Mouse (Mus musculus): ENCODE data around the gene Clcnka.

Clcnka gene

DNA sequence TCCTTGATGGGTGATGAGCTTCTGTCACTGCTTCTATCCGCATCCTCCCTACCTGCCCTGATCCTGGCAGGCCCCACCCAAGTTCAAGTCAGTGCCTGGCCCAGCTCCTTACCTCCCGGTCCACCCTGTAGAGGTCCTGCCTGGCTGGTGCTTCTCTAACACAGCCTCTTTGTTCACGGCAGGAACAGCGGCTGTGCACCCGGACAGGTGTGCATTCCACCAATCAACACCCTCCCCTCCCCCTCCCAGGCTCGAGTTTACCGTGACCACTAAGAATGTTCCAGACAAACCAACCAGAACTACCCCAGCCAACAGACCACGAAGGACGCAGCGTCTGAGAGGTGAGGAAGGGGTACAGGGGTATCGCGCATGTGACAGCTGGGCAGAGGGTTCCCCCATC is at the start of gene Clcnka:
TSS of gene Clcnka (minus strand) at position 180 of the 400 bp plus-strand sequence.
- DNase-seq = peak; percentile 64 to 79

DNA sequence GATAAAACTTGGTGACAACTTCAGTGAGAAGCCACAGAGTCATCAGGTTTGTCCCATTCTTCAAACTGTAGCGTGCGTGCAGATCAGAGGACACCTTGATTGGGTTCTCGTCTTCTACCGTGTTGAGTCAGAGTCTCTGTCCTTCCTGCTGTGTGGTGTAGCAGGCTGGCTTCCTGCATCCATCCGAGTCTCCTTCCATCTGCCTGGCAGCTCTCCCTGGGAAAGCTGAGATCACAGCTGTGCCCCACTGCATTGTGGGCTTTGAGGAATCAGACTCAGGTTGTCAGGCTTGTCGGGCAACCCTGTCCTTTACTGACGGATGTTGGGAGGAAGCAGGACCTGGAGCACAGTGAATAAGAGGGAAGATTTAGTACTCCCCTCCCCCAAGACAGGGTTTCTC is 47.7 kb upstream of the Clcnka start:
- DNase-seq = no peak

DNA sequence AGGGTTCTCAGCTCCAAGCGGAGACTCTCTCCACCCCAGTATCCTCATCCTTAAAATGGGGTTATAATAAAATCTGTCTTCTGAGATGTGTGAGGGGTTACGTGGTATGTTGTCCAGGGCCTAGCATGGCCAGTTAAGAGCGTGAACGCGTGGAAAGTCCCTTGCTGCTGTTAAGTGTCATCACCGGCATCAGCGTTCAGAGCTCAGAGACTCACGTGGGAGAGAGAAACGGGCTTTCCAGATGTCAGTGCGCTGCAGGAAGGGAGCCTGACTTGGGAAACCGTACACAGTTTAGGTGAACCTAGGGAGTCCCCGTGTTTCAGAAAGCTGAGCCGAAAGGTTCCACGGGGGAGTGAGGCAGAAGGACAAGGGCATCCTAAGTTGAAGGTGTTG is 46.8 kb upstream of the Clcnka start:
- no peak for DNase-seq

DNA sequence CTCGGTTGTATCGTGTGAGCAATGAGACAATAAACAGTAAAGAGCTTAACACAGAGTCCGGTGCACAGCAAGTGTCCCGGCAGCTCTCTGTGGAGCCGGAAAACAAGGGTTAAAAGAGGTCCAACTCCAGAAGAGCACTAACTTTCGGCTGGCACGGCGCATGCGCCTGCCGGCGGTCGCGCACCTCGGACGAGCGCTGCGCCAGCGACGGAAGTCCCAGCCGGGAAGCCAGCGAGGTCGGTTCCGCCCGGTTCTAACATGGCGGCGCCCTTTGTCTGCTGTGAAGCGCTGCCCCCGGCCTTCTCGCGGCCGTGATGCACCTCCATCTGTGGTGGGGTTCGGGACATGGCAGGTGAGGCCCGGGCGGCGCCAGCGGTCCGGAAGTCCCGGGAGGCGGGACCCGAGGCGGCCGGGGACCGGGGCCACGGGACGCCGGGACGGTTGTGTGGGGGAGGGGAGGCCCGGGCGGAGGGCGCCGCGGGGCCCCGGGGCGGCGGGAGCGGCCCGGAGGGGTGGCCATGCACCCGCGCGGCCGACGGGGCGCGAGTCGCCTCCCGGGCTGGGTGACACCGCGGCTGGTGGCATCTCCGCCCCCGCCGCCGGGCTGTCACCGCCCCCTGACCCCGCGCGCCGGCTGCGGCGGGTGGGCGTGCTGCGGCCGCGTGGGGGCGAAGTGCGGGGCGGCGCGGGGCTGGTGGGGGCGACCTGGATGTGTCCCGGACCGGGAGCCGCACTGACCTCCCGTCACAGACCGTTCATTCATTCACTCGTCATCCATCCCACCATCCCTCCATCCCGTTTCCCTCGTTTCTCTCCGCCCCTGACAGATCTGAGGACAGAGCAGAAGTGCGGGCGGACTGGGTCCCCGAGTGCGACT is 46.2 kb upstream of the Clcnka start, which contains the start of gene Zbtb17:
TSS of gene Zbtb17 (plus strand) at position 204 of the 877 bp plus-strand sequence.
- peak; percentile 94 to 96 for DNase-seq

DNA sequence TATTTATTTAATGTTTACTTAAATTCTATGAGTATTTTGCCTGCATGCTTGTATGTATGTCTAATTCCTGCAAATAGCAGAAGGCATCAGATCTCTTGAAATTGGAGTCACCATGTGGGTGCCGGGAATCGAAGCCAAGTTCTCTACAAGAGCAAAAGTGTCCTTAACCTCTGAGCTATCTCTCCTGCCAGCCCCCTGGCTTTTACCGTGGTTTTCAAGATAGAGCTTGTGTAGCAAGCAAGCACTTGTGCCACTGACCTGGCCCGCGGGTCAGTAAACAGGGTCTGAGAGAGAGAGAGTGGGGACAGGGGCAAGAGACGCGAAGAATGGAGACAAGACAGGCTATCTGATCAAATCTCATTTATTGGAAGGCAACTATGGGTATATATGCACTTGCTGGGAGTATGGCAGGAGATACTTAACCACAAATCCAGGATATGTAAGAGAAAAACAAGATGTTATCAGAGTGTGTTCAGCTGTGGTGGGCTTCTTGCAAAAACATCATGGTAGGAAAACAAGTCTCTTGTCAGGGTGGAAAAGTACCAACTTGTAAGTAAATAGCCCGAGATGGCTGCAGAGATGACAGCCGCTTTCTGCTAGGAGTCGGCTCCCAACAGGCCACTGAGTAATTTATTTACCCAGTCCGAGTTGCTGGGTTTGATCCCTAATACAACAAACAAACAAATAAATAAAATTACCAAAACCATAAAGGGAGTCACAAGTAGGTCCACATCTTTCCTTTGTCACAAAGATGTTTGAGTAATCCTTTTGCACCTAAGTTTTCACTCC is 45.3 kb upstream of the Clcnka start:
- no peak for DNase-seq

DNA sequence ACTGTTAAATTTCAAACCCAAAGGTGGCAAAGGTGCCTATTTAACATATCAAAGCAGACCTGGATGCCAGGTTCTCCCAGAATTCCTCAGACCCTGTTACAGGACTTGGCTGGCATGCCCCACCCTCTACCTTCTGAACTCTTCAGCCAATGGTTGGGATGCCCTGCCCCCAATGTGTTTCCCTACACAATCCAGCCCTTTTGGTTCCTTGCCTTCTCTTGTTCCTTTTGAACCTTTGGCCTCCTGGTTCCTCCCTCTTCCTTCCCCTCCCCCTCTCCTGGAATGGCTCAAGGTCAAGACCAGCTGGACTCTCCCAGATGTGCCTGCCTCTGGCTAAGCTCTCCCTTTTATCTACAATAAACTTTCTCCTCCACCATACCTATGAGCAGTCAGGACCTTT is 42.4 kb upstream of the Clcnka start:
- DNase-seq = peak in 1 of 2 experiments; percentile 59

DNA sequence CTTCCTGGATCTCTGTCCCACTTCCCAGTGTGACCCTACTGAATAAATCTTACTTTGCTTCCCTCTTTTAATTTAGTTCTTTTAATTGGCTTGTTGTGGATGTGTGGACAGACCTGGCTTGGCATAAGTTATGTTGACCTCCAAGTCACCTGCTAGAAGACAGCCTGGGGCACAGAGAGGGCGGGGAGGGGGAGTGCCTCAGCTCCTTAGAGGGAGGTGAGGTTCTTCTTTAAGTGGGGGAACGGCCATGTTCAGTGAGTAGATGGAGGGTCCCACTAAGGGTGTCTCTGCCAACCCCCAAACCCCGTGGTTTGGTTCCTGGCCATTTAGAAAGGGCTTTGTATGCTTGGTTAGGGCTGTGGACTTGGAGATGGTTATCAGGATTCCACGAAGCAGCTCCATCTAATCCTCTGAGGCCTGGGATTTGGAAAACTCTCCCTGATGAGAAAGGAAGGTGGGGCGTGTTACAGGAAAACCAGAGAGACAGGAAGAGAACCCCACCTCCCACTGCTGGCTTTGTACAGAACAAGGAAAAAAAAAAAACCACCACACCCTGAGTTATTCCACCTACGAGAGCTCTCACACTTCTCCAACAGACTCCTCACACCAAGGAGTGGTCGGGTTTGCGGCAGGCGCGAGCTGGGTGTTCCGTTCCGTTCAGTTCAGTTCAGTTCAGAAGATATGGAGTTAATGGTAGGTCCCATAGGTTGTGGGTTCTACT is 40.7 kb upstream of the Clcnka start:
- DNase-seq = peak in 1 of 2 experiments; percentile 56

DNA sequence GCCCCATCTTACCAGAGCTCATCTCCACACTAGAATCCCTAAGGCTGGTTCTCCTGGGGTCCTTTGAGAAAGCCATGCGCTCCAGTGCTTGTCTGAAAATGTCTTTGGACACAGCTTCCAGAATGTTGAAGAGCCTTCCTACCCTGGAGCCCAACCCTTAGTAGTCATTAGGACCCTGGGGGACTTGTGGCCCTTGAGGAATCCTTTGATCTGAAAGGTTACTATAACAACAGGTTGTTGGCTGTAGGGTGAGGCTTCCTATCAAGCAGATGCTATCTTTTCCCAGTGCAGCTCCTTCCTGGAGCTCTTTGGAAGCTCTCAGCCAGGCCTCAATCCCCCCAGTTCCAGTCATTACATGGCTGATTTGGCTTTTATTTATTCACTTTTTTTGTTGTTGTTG is 37.5 kb upstream of the Clcnka start, which contains the start of gene Srarp:
TSS of gene Srarp (minus strand) at position 132 of the 400 bp plus-strand sequence.
- DNase-seq = no peak

DNA sequence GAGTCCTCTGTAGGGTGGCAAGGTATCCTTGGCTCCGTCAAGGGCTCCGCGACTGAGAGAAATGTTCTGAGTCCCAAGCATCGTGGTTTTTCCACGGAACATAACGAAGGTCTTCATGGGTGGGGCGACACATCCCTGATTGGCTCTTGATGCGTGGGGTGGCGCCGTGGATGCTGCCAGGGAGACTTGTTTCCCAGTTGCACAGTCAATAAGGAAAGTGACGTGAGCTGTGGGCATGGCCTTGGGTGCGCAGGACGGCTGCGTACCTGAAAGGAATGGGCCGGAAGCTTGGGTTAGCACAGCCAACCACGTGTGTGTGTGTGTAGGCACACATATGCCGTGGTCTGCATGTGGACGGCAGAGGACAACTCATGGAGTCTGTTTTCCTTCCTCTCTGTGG is 34.7 kb upstream of the Clcnka start:
- DNase-seq = no peak

DNA sequence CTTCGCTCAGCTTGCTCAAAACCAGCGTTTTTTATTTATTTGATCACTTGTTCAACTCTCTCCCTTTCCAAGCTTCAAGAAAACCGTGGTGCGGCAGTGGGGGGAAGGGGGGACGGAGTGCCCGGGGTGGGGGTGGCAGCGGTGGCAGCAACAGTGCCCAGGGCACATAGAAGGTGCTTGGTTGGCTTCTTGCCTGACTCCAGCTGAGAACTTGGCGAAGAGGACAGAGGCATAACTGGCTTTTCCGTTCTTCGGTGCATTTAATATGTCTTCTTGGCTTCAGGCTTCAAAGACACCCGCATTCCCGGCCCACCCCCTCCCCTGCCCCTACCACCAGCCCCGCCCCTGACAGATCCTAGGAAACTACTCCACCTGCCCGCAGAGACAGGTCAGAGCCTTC is 34.1 kb upstream of the Clcnka start:
- no peak for DNase-seq

DNA sequence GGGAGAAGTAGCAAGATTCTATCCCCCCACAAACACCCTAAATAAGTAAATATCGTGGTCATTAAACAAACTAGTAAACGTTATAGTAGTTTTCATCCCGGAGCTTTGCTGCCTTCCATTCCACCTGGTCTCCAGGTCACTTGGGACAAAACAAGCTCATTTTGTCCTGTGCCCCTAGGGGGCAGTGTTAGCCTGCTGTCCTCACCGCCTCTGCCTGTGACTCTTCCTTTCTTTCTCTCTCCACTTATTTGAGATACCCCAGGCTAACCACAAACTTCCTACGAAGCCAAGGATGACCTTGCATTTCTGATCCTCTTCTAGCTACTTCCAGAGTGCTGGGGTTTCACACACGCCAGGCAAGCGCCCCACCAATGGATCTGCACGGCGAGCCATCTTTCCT is 32.5 kb upstream of the Clcnka start:
- peak; percentile 78 to 84 for DNase-seq

DNA sequence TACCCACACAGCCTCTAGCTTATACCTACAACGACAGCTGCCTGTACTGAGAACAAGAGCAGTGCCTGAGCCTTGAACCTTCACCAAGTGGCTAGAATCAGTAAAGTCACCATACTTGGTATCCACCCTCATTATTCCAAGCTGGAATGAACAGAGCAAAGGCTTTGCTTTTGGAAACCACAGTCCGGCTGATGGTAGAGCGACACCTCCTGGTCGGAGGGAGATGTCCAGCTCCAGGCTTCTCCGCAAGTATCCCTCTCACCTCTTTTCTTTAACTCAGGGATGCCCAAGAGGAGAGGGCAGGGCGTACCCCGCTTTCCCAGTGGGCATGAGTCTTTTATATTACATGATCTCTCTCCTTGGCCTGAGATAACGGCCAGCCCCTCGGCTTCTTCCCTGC is 31.3 kb upstream of the Clcnka start:
- peak; percentile 72 to 80 for DNase-seq

DNA sequence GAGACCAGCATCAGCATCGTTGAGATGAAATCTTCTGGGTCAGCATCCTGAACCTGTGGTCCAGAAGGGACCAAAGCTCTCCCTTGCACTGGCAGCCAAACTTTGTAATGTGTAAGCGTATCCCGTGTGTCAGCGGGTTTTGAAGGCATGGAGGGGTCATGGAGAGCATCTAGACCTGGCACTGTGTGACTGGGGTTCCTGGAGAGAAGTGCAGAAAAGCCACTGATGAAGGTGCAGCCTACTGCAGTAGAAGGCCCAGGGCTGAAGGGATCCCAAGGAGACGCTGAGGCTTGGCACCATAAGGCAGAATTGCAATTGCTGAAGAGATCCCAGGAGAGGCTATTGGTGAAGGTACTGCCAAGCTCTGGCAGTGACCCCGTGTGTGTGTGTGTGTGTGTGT is 30.9 kb upstream of the Clcnka start:
- DNase-seq = no peak

DNA sequence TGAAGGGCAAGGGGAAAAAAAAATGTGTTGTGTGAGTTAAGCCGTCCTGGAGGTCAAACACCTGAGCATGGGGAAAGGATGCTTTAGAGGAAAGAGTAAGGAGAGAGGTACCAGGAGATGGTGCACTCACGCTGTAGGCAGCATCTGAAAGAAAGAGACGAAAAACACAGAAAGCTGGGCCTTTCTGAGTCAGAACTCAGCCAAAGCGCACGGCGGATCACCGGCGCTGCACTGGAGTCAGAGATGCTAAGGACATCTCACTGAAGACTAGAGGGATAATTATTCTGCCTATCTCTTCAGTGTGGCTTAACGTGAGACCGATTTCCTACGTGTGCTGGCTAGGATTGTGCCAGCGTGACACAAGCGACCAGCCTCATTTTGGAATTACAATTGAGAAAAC is 29.4 kb upstream of the Clcnka start:
- DNase-seq = no peak

DNA sequence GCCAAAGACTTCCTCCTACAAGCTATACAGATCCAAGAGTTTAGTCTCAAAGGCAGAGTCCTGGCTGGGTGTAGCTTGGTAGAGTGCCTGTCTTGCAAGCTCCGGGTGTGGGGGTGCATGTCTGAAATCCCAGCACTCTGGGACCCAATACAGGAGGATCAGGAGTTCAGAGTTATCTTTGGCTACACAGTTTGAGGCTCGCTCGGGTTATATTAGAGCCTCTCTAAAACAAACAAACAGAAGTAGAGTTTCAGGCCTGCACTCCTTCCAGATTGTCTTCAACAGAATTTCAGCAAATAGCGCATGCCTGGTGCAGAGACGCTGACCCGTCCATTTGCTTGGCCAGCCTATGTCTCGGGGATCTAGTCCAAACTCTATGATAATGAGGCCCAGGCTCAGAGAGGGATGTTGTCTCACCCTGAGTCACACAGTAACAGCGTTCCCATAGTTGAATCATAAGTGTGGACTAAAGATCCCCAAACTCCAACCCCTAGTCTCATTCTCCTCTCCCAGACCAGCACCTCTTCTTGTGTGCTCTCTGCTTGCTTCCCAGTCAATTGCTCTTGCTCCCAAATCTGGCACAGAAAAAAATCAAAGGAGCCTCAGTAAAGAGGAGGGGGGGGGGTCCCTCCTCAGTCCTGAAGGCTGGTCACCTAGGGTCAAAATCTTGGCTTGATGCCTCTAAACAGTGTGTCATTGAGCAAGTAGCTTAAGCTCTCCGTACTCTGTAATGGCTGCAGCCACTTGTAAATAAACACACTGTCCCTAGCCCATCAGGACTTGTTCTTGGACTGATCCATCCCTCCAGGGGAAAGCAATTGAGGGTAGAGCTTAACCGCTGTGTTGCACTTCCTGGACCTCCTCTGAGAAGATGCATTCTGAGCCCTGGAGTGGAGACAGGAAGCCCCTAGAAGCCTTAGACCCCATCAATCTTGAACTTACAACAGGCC is 28.5 kb upstream of the Clcnka start:
- DNase-seq = no peak

DNA sequence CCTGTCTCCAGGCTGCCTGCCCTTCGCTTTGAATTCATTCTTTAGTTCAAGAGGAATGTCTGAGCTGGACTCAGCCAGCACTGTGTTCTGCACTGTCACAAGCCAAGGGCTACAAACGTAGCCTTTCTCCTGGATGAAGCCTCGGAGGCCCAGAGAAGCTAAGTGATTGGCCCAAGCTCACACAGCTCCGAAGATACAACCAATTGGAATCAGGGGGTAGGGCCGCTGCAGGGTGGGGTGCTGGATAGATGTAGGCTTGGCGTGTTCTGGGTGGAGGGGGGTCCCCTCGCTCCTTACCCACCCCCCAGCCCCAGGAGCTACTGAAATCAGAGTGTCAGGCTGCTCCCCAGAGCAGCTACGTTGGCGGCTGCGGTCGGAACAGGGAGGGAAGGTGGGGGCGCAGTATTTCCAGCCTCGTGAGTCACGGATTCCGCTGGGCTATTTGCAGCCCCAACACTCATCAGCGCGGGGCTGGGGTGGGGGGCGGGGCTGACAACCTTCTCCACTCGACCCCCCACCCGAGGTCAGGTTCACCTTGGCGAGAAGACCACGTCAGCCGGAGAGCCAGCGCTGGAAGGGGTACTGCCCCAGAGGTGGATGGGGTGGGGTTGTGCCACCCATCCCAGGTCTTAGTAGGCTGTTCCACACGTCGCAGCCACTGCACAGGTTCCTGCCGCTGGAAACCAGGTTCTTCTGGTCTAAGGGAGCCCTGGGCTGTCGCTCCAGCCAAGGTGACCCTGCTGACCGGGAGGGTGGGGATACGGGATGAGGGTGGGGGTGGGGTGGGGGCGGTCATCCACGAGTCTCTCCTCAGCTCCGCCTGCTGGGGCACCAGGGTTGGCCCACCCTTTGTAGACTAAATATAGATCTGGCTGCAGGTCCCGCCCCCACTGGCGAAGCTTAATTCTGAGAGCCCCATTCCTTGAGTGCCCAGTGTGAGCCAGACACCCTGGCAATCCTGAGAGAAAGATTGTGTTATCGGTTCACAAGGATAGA is 27.3 kb upstream of the Clcnka start:
- DNase-seq = peak; percentile 58 to 74

DNA sequence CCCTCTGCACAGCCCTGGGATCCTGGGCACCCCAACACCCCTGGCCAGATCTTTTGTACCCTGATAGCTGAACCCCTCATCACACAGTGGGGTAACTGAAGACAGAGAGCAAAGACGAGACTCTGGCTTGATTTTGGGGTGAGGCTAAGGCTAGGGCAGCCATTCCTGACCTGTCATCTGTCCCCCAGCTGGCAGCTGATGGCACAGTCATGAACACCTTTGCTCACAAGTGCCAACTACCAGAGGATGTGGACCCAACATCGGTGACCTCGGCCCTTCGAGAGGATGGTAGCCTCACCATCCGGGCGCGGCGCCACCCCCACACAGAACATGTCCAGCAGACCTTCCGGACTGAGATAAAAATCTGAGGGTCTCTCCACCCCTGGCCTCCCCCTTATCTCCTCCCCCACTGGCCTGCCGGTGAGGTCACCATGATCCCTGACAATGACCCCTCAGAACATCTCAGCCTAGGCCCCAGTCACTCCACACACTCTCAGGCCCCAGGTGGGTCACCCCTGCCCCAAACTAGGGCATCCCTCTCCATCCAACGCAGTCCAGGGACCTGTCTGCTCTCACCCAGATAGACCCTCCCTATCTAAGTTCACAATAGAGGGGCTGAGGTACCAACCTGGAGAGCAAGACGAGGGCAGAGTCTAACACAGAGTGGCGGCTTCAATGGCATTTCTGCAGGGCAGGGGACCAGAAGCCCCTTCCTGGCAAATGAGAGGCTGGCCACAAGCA is 25.3 kb upstream of the Clcnka start:
- DNase-seq = no peak

DNA sequence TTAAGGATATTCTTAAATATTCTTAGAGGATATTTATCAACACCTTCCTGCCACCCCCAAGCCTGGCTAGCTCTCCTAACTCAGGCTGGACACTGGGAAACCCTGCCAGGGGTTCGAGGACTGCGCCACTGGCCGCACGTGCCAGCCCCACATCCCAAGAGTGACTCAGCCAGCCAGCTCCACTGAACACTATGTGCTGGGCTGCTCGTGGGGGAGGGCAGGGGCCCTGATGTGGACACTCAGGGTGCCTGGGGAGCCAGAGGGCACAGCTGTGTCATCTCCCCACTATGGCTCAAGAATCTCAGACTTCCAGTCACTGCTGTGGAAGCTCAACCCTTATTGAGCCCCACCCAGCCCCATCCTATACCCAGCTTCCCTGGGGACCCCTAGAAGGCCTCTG is 24.8 kb upstream of the Clcnka start:
- DNase-seq = no peak

DNA sequence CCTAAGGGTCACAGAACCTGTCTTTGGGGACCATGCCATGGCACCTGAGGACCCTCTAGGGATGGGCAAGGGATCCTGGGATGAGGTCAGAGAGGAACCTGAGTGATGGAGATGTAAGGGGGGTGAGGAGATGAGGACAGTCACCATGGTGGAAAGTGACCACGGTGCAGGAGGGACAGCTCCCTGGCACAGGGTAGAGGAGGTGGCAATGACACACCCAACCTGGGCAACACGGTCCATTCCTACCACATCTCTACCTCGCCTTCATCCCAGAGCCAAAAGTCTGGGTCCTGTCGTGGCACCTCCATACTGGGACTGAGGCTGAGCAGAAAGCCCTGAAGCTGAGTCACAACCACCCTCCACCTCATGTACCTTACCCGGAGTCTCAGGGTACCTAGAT is 24.3 kb upstream of the Clcnka start:
- no peak for DNase-seq

DNA sequence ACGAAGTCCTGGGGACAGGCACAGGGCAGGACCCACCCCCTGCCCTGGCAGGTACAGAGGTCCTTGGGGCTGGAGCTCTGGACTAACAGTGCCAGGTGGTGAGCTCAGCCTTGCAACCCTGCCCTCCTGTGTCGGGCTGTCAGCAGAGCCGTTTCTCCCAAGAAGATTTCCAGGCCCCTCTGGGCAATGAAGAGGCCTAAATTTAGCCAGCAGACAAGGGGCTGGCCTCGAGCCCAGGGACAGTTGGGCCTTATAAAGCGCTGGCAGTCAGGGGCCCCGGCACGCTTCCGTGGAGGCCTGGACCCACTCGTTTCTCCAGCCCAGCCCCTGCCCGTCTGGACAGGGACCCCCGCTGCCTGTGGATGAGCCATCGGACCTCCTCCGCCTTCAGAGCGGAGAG is 22.9 kb upstream of the Clcnka start:
- peak; percentile 60 to 71 for DNase-seq

All from kidney, postnatal 4 days (tissue).